Mouse (Mus musculus) myocyte (in vitro differentiated cells): ENCODE measurements around the gene Slco3a1. TPM values are rescaled to one million over a fixed set of nuclear protein-coding genes. Genes with fewer than 3 reads are reported as not detected.
A peak's percentile ranks its signal among the peaks of the same experiment; 100 is the strongest.

Source experiments
- H3K27me3 ChIP-seq: one replicate; pipeline ENCODE4 v1.6.1; 2011; ENCODE audit not compliant: control insufficient read depth, insufficient read depth, insufficient read length
- H3K36me3 ChIP-seq: one replicate; pipeline ENCODE4 v1.6.1; 2011; ENCODE audit not compliant: control insufficient read depth, insufficient read depth
- H3K4me2 ChIP-seq: one replicate; pipeline ENCODE4 v1.6.1; 2011; ENCODE audit warnings: low read depth, control low read depth
- H3K4me3 ChIP-seq: one replicate; pipeline ENCODE4 v1.5.1; 2011; ENCODE audit warnings: mild to moderate bottlenecking, control low read depth, moderate library complexity
- H3K79me2 ChIP-seq: one replicate; pipeline ENCODE4 v1.6.1; 2011; ENCODE audit not compliant: control insufficient read depth, insufficient read depth
- H3ac ChIP-seq: one replicate; pipeline ENCODE4 v1.6.1; 2011; ENCODE audit not compliant: control insufficient read depth, insufficient read length
- CEBPB ChIP-seq: IDR thresholded peaks from 2 replicates; pipeline ENCODE4 v1.6.1; 2011; ENCODE audit warnings: mild to moderate bottlenecking, moderate library complexity; ENCODE audit not compliant: poor library complexity, insufficient read depth, severe bottlenecking
- E2F4 ChIP-seq: IDR thresholded peaks from one replicate; pipeline ENCODE4 v1.6.1; 2011; ENCODE audit warnings: mild to moderate bottlenecking, control low read depth, moderate library complexity; ENCODE audit not compliant: insufficient read depth
- MAX ChIP-seq: IDR thresholded peaks from one replicate; pipeline ENCODE4 v1.6.1; 2011; ENCODE audit warnings: low read depth, mild to moderate bottlenecking, control low read depth
- MYOD1 ChIP-seq, 3 experiments: IDR thresholded peaks; one replicate each; pipeline ENCODE4 v1.6.1; 2011; ENCODE audit warnings: control low read depth in 2 of 3, low read depth in 2 of 3, mild to moderate bottlenecking in 2 of 3, moderate library complexity in 1 of 3; ENCODE audit not compliant: insufficient read length in 2 of 3, control insufficient read depth in 1 of 3
- MYOG ChIP-seq, 3 experiments: IDR thresholded peaks; one replicate each; pipeline ENCODE4 v1.6.1; 2011; ENCODE audit warnings: control low read depth in 2 of 3, low read depth in 2 of 3, mild to moderate bottlenecking in 2 of 3; ENCODE audit not compliant: insufficient read length in 2 of 3, control insufficient read depth in 1 of 3, insufficient read depth in 1 of 3
- POLR2A ChIP-seq: IDR thresholded peaks from one replicate; pipeline ENCODE4 v1.6.1; 2011; ENCODE audit warnings: low read depth, mild to moderate bottlenecking, control low read depth, moderate library complexity; ENCODE audit not compliant: insufficient read length
- POLR2AphosphoS2 ChIP-seq: IDR thresholded peaks from one replicate; pipeline ENCODE4 v1.6.1; 2011; ENCODE audit warnings: low read depth, control low read depth; ENCODE audit not compliant: insufficient read length
- REST ChIP-seq: IDR thresholded peaks from one replicate; pipeline ENCODE4 v1.6.1; 2011; ENCODE audit warnings: mild to moderate bottlenecking, control low read depth, moderate library complexity; ENCODE audit not compliant: insufficient read depth, insufficient read length
- SRF ChIP-seq: IDR thresholded peaks from one replicate; pipeline ENCODE4 v1.6.1; 2011; ENCODE audit warnings: low read depth; ENCODE audit not compliant: control insufficient read depth, insufficient read length
- TCF12 ChIP-seq: IDR thresholded peaks from one replicate; pipeline ENCODE4 v1.6.1; 2011; ENCODE audit warnings: mild to moderate bottlenecking, control low read depth; ENCODE audit not compliant: poor library complexity, insufficient read depth, severe bottlenecking
- TCF3 ChIP-seq: IDR thresholded peaks from one replicate; pipeline ENCODE4 v1.6.1; 2011; ENCODE audit warnings: low read depth, control low read depth; ENCODE audit not compliant: insufficient read length
- USF1 ChIP-seq: IDR thresholded peaks from one replicate; pipeline ENCODE4 v1.6.1; 2011; ENCODE audit warnings: low read depth, mild to moderate bottlenecking, control low read depth, moderate library complexity
- polyA plus RNA-seq: library from polyadenylated mRNA; unstranded; fragments of >200 nt; fragmentation: generic; extraction: Trizol; gene quantifications from one replicate; pipeline ENCODE4 v1.2.1, GENCODE M21; 2012; ENCODE audit warnings: missing spikeins

Gene Slco3a1
- polyA plus RNA-seq, 1 experiment: 50.7 TPM

DNA sequence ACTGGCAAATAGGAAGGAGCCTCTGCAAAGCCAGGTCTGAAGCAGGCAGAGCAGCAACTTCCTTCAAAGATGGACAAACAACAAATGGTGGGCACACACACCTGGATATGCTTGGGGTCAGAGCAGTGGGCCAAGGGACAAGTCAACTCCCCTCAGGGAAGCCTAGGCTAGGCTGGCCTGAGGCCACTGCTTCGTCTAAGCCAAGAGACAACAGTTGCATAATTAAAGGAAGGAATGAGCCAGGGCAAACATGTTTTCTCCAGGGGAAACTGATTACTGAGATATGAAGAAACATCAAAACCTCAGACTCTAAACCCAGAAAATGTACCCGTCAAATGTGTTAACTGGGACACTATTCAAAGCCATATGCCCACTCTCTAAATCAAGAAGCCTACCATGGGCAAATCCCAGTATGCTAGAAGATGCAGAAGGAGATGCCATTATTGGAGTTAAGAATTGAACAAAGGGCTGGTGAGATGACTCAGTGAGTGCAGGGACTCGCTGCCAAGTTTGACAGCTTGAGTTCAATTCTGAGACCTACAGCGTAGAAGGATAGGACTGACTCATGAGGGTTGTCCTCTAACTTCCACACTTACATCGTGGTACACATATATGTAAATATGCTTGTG lies 97.1 kb downstream of the Slco3a1 start:
- Histone ChIP-seq H3K4me3 (no peak overlapping the region), H3K36me3 (no peaks in the 10 kb centered on the region), H3K4me2 (peak overlapping the region; percentile 80), H3K79me2 (peaks cover 13% of the 10 kb centered on the region), H3ac (no peak overlapping the region), H3K27me3 (no peaks in the 10 kb centered on the region)
- no peak for TF ChIP-seq CEBPB
- TF ChIP-seq SRF: no peak
- no peak for TF ChIP-seq USF1
- TF ChIP-seq E2F4: no peak

DNA sequence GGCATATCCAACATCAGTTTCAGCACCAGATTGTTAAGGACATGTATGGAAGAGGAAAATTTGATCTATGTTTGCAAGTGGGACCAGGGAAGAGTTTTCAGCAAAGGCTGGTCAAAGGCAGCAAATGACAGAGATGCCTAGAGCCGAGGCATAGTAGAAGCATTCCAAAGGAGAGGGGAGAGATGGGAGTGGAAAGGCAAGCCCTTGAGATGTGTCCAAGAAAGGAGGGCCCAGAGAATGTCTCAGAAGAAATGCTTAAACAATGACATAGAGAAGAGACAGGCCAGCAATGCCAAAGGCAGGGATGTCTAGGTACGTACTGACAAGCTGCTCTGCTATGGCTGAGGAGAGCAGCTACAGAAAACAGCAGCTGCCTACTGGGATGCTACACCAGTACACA lies 97.8 kb downstream of the Slco3a1 start:
- Histone ChIP-seq H3K36me3 (no peaks in the 10 kb centered on the region), H3K79me2 (peaks cover 20% of the 10 kb centered on the region), H3K27me3 (no peaks in the 10 kb centered on the region), H3ac (no peak overlapping the region), H3K4me2 (peak overlapping the region; percentile 80), H3K4me3 (no peak overlapping the region)
- peak in 1 of 3 experiments; percentile 36 for TF ChIP-seq MYOD1 (IDR thresholded peaks at IDR 0.05; ENCODE audit: control insufficient read depth in 1 of 3, insufficient read length in 2 of 3, low read depth in 2 of 3)
- no peak for TF ChIP-seq SRF

DNA sequence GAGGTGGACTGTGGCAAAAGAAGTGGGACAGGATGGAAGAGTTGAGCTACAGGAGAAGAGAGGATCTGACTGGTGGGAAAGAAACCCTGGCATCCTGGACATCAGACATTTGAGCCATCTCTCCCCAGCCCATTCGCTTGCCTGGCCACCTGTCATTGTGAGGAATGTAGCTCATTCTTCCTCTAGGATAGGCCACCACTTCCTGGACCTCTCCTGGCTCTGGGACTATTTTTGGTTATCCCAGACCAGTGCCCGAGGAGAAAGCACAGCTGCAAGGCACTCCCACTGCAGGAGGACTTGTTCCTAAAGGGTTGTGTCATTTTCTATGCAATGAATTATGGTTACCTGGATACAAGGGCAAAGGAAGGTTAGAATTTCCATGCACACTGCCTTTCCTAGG lies 103.5 kb downstream of the Slco3a1 start:
- peak overlapping the region; percentile 52 for H3K4me2 ChIP-seq
- no peak for TF ChIP-seq POLR2AphosphoS2
- TF ChIP-seq REST: no peak
- peak; percentile 63 to 96 (median 89) for TF ChIP-seq MYOD1 (IDR thresholded peaks at IDR 0.05; ENCODE audit: control insufficient read depth in 1 of 3, insufficient read length in 2 of 3, low read depth in 2 of 3)
- TF ChIP-seq MYOG (IDR thresholded peaks at IDR 0.05; ENCODE audit: control insufficient read depth in 1 of 3, insufficient read depth in 1 of 3, insufficient read length in 2 of 3, low read depth in 2 of 3): peak; percentile 56 to 94 (median 87)
- TF ChIP-seq POLR2A: no peak
- peak; percentile 40 for TF ChIP-seq TCF3
- no peak for TF ChIP-seq SRF
- no peak for TF ChIP-seq CEBPB
- no peak for TF ChIP-seq USF1
- TF ChIP-seq E2F4: no peak
- TF ChIP-seq MAX: no peak
- peak; percentile 72 for TF ChIP-seq TCF12
- H3ac ChIP-seq: no peak overlapping the region
- no peaks in the 10 kb centered on the region for H3K36me3 ChIP-seq
- peaks cover 24% of the 10 kb centered on the region for H3K79me2 ChIP-seq
- no peak overlapping the region for H3K4me3 ChIP-seq
- no peaks in the 10 kb centered on the region for H3K27me3 ChIP-seq

DNA sequence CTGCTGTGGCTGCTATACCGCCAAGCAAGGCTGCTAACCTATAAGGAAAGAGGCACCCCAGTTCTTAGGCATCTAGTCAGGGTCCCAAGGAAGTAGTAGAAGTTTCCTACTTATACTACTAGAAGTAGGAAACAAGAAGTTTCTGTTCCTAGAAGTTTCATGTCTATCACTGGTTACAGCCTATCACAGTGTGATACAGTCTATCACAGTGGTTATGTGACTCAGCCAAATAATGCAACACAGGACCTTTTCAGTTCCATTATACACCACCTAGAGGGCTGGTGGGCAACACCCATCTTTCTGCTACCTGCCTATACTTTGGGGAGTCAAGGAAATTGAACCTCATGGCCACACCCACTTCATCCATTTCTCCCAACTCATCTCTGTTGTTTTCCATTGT lies 104.8 kb downstream of the Slco3a1 start:
- no peak for TF ChIP-seq CEBPB
- TF ChIP-seq POLR2A: no peak
- H3K79me2 ChIP-seq: peaks cover 18% of the 10 kb centered on the region
- H3K27me3 ChIP-seq: no peaks in the 10 kb centered on the region
- no peak overlapping the region for H3ac ChIP-seq
- H3K36me3 ChIP-seq: no peaks in the 10 kb centered on the region
- H3K4me3 ChIP-seq: no peak overlapping the region
- no peak overlapping the region for H3K4me2 ChIP-seq

DNA sequence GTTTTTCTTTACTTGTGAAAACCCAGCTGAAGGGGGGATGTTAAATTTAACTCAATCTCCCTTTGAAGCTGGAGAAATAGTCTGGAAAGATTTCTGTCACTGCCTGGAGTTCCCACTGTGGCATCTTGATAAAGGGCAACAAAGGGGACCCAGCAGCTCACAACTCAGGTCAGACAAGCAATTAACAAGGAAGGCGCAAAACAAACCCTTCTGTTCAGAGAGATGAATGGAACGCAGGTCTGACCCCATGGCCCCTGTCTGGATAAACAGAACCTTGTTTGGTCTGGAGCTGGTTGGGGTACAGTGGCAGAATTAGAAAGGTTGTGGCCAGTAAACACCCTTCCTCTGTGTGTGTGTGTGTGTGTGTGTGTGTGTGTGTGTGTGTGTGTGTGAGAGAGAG lies 106.8 kb downstream of the Slco3a1 start:
- TF ChIP-seq MAX (no peak), USF1 (no peak), MYOD1 (IDR thresholded peaks at IDR 0.05; ENCODE audit: control insufficient read depth in 1 of 3, insufficient read length in 2 of 3, low read depth in 2 of 3) (no peak), E2F4 (no peak), TCF3 (no peak), CEBPB (no peak), TCF12 (no peak), POLR2AphosphoS2 (no peak), POLR2A (no peak), SRF (no peak), MYOG (IDR thresholded peaks at IDR 0.05; ENCODE audit: control insufficient read depth in 1 of 3, insufficient read depth in 1 of 3, insufficient read length in 2 of 3, low read depth in 2 of 3) (no peak), REST (no peak)
- Histone ChIP-seq H3K79me2 (peaks cover 17% of the 10 kb centered on the region), H3K4me2 (no peak overlapping the region), H3K27me3 (no peaks in the 10 kb centered on the region), H3K4me3 (no peak overlapping the region), H3K36me3 (no peaks in the 10 kb centered on the region), H3ac (no peak overlapping the region)
